Mouse (Mus musculus) embryonic facial prominence, embryonic 11.5 days (tissue): ENCODE measurements around the gene Gm20388. TPM values are rescaled to one million over a fixed set of nuclear protein-coding genes. Genes with fewer than 3 reads are reported as not detected.

Experiments used
- ATAC-seq: fragments of 200-750 bp; cut with Nextera tagmentation; replicated peaks from 2 replicates; pipeline ENCODE4 v1.8.0; 2017; ENCODE audit warnings: low read depth; ENCODE audit not compliant: insufficient number of reproducible peaks, low FRiP score, low TSS enrichment
- DNase-seq: peaks from one replicate; pipeline ENCODE4 v3.0.0-alpha.2; 2015; ENCODE audit warnings: low spot score
- H3K27ac ChIP-seq: fragments of 300-500 bp; sonication (generic); replicated peaks from 2 replicates; pipeline ENCODE4 v1.5.1; 2014; ENCODE audit warnings: mild to moderate bottlenecking, low read depth, low read length, control low read depth
- H3K27me3 ChIP-seq: fragments of 300-500 bp; sonication (generic); 2 replicates; pipeline ENCODE4 v1.6.1; 2014; ENCODE audit warnings: mild to moderate bottlenecking, low read length, moderate library complexity, mixed read lengths; ENCODE audit not compliant: control insufficient read depth, insufficient read depth
- H3K36me3 ChIP-seq: fragments of 300-500 bp; sonication (generic); replicated peaks from 2 replicates; pipeline ENCODE4 v1.6.1; 2014; ENCODE audit warnings: low read depth, mild to moderate bottlenecking, low read length, moderate library complexity, mixed read lengths; ENCODE audit not compliant: control insufficient read depth, insufficient read depth
- H3K4me1 ChIP-seq: fragments of 300-500 bp; sonication (generic); 2 replicates; pipeline ENCODE4 v1.6.1; 2014; ENCODE audit warnings: low read length, mixed read lengths; ENCODE audit not compliant: control insufficient read depth, insufficient read depth
- H3K4me2 ChIP-seq: fragments of 300-500 bp; sonication (generic); 2 replicates; pipeline ENCODE4 v1.6.1; 2014; ENCODE audit warnings: low read depth, mild to moderate bottlenecking, control low read depth, low read length, moderate library complexity
- H3K4me3 ChIP-seq: fragments of 300-500 bp; sonication (generic); 2 replicates; pipeline ENCODE4 v1.5.1; 2014; ENCODE audit warnings: low read depth, low read length, control low read depth
- H3K9ac ChIP-seq: fragments of 300-500 bp; sonication (generic); replicated peaks from 2 replicates; pipeline ENCODE4 v1.6.1; 2014; ENCODE audit warnings: mild to moderate bottlenecking, control low read depth, low read length
- H3K9me3 ChIP-seq: fragments of 300-500 bp; sonication (generic); replicated peaks from 2 replicates; pipeline ENCODE4 v1.6.1; 2016; ENCODE audit warnings: mild to moderate bottlenecking, low read length, inconsistent platforms, mixed read lengths; ENCODE audit not compliant: control insufficient read depth
- WGBS: fragments of 180-500 bp; shearing (Covaris S2); extraction: QIAGEN DNeasy Blood & Tissue Kit; methylation state at CpG from one replicate; pipeline ENCODE4 v1.1.7; 2014; 5-methylcytosine and 5-hydroxymethylcytosine counted together
- polyA plus RNA-seq: library from polyadenylated mRNA; unstranded; fragments of >200 nt; fragmentation: Nextera tagmentation; extraction: Ambion mirVana; gene quantifications from 2 replicates; pipeline ENCODE4 v1.2.1, GENCODE M21; 2014

Gene Gm20388
- polyA plus RNA-seq, 1 experiment from 2014 or later: 3.1 TPM

- H3K9ac ChIP-seq: no peak overlapping the region
- H3K27me3 ChIP-seq: no peaks in the 10 kb centered on the region
- no peaks in the 10 kb centered on the region for H3K4me1 ChIP-seq
- no peaks in the 10 kb centered on the region for H3K9me3 ChIP-seq
- WGBS: 95% methylated on average over 12 of the region's 12 CpGs
- peaks cover 19% of the 10 kb centered on the region for H3K36me3 ChIP-seq
- ATAC-seq (no peak), DNase-seq (no peak)
- no peak overlapping the region for H3K4me3 ChIP-seq
- no peak overlapping the region for H3K4me2 ChIP-seq
- H3K27ac ChIP-seq: no peak overlapping the region
These were observed 1693.2 kb downstream of the Gm20388 start for GRCm38 (mm10) chr8:121603801-121604200.

GRCm38 (mm10) chr8:121607661-121608060 lies 1697.0 kb downstream of the Gm20388 start:
- H3K36me3 ChIP-seq: peaks cover 12% of the 10 kb centered on the region

GRCm38 (mm10) chr8:121609251-121609650 lies 1698.6 kb downstream of the Gm20388 start:
- H3K27me3 ChIP-seq: no peaks in the 10 kb centered on the region
- peaks cover 8% of the 10 kb centered on the region for H3K36me3 ChIP-seq
- H3K4me2 ChIP-seq: no peak overlapping the region
- DNase-seq (no peak), ATAC-seq (no peak)
- 88% methylated on average over 15 of the region's 15 CpGs for WGBS
- no peak overlapping the region for H3K4me3 ChIP-seq
- H3K4me1 ChIP-seq: no peaks in the 10 kb centered on the region
- no peak overlapping the region for H3K27ac ChIP-seq
- no peak overlapping the region for H3K9ac ChIP-seq
- H3K9me3 ChIP-seq: no peaks in the 10 kb centered on the region

More at GRCm38 (mm10) chr8:121607661-121608060, 1697.0 kb downstream of the Gm20388 start:
- DNase-seq (no peak), ATAC-seq (no peak)
- 87% methylated on average over 5 of the region's 5 CpGs for WGBS
- Histone ChIP-seq H3K9ac (no peak overlapping the region), H3K4me2 (no peak overlapping the region), H3K9me3 (no peaks in the 10 kb centered on the region), H3K4me1 (no peaks in the 10 kb centered on the region), H3K4me3 (no peak overlapping the region), H3K27ac (no peak overlapping the region), H3K27me3 (no peaks in the 10 kb centered on the region)

- H3K4me2 ChIP-seq: no peak overlapping the region
- 91% methylated on average over 11 of the region's 11 CpGs for WGBS
- H3K9ac ChIP-seq: no peak overlapping the region
- H3K36me3 ChIP-seq: peaks cover 6% of the 10 kb centered on the region
- H3K4me1 ChIP-seq: no peaks in the 10 kb centered on the region
- H3K9me3 ChIP-seq: no peaks in the 10 kb centered on the region
- H3K27ac ChIP-seq: no peak overlapping the region
- ATAC-seq (no peak), DNase-seq (no peak)
- no peak overlapping the region for H3K4me3 ChIP-seq
- H3K27me3 ChIP-seq: no peaks in the 10 kb centered on the region
These were observed 1699.3 kb downstream of the Gm20388 start for GRCm38 (mm10) chr8:121609916-121610315.

GRCm38 (mm10) chr8:121613419-121613818 lies 1702.8 kb downstream of the Gm20388 start:
- no peak overlapping the region for H3K4me2 ChIP-seq
- no peaks in the 10 kb centered on the region for H3K4me1 ChIP-seq
- no peaks in the 10 kb centered on the region for H3K9me3 ChIP-seq
- no peak overlapping the region for H3K9ac ChIP-seq
- ATAC-seq: no peak
- no peaks in the 10 kb centered on the region for H3K27me3 ChIP-seq
- no peak overlapping the region for H3K27ac ChIP-seq
- H3K36me3 ChIP-seq: peaks cover 2% of the 10 kb centered on the region; the same call in 1 of the 2 replicates
- no peak overlapping the region for H3K4me3 ChIP-seq
- no peak for DNase-seq

- ATAC-seq: no peak; the same call in 1 of the 2 replicates
- WGBS: 62% methylated on average over 7 of the region's 7 CpGs
- no peak overlapping the region for H3K27ac ChIP-seq
- H3K9ac ChIP-seq: no peak overlapping the region
- no peak for DNase-seq
- H3K4me1 ChIP-seq: no peaks in the 10 kb centered on the region
- no peaks in the 10 kb centered on the region for H3K27me3 ChIP-seq
- no peaks in the 10 kb centered on the region for H3K36me3 ChIP-seq
- H3K4me3 ChIP-seq: no peak overlapping the region
- H3K9me3 ChIP-seq: no peaks in the 10 kb centered on the region
- no peak overlapping the region for H3K4me2 ChIP-seq
These were observed 1708.9 kb downstream of the Gm20388 start for GRCm38 (mm10) chr8:121619401-121619995.

GRCm38 (mm10) chr8:121620801-121621516 lies 1710.3 kb downstream of the Gm20388 start:
- no peaks in the 10 kb centered on the region for H3K36me3 ChIP-seq
- H3K4me1 ChIP-seq: no peaks in the 10 kb centered on the region
- no peaks in the 10 kb centered on the region for H3K27me3 ChIP-seq
- H3K27ac ChIP-seq: no peak overlapping the region
- ATAC-seq: no peak
- 85% methylated on average over 12 of the region's 12 CpGs for WGBS
- no peak overlapping the region for H3K9ac ChIP-seq
- H3K9me3 ChIP-seq: no peaks in the 10 kb centered on the region
- H3K4me3 ChIP-seq: no peak overlapping the region
- no peak overlapping the region for H3K4me2 ChIP-seq
- no peak for DNase-seq

- Histone ChIP-seq H3K36me3 (no peaks in the 10 kb centered on the region), H3K27ac (no peak overlapping the region), H3K4me2 (no peak overlapping the region), H3K4me1 (no peaks in the 10 kb centered on the region), H3K4me3 (no peak overlapping the region), H3K27me3 (no peaks in the 10 kb centered on the region), H3K9me3 (no peaks in the 10 kb centered on the region), H3K9ac (no peak overlapping the region)
- DNase-seq (no peak), ATAC-seq (no peak)
- WGBS: 83% methylated on average over 1 of the region's 1 CpGs
These were observed 1711.2 kb downstream of the Gm20388 start for GRCm38 (mm10) chr8:121621879-121622278.
